8 mouse cellular contexts compared by ENCODE assay signal in the genomic region with DNA sequence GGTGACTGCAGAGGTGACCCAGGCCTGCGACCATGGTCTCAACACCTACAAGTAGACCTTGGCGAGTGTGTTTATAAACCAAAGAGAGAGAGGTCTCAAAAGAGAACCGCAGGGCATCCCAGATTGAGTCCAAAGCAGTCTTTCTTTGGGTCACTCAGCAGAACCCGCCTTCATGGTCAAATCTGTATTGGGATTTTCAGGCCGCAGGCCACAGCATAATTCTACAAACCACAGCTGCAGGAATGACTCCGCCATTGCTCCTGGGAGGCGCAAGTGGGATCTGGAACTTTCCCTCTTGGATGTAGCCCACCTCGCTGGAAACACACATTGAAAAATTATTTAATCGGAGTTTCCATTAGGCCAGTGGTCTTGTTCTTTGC. TPM values are rescaled to one million over a fixed set of nuclear protein-coding genes. Genes with fewer than 3 reads are reported as not detected.
DNase-seq lines count a peak whose midpoint lies in the region; ATAC-seq and TF ChIP-seq lines count a peak whose summit lies in the region.

No protein-coding gene starts in this region.

- H3K27me3 ChIP-seq in forebrain, embryonic 10.5 days (ENCODE audit: poor library complexity, severe bottlenecking), result no peaks in the 10 kb centered on the region
- H3K27me3 ChIP-seq in limb, embryonic 10.5 days (ENCODE audit: low read depth, poor library complexity, severe bottlenecking), result no peaks in the 10 kb centered on the region; the same call in 1 of the 2 replicates
- H3K27me3 ChIP-seq in neural tube, embryonic 14.5 days (ENCODE audit: control insufficient read depth, insufficient read depth, low read length), result no peaks in the 10 kb centered on the region

- H3K9me3 ChIP-seq in forebrain, embryonic 10.5 days, result no peaks in the 10 kb centered on the region
- H3K9me3 ChIP-seq in limb, embryonic 10.5 days (replicated peaks), result no peaks in the 10 kb centered on the region
- H3K9me3 ChIP-seq in neural tube, embryonic 14.5 days (ENCODE audit: control insufficient read depth, low read length), result no peaks in the 10 kb centered on the region

- no peak for TF ChIP-seq CTCF in layer of hippocampus, adult 2 months (conservative IDR thresholded peaks at IDR 0.05)

- H3K4me1 ChIP-seq in forebrain, embryonic 10.5 days, result peaks cover 50% of the 10 kb centered on the region
- peaks cover 36% of the 10 kb centered on the region for H3K4me1 ChIP-seq in limb, embryonic 10.5 days
- peaks cover 29% of the 10 kb centered on the region for H3K4me1 ChIP-seq in neural tube, embryonic 14.5 days (ENCODE audit: control insufficient read depth, insufficient read depth, low read length)

- peak overlapping the region; percentile 63; the same call in 1 of the 2 replicates for H3K9ac ChIP-seq in neural tube, embryonic 14.5 days (replicated peaks; ENCODE audit: low read depth, low read length)

- peak overlapping the region; percentile 60; the same call in 1 of the 2 replicates for H3K4me3 ChIP-seq in layer of hippocampus, adult 2 months
- H3K4me3 ChIP-seq in forebrain, embryonic 10.5 days, result peak overlapping the region; percentile 69
- H3K4me3 ChIP-seq in limb, embryonic 10.5 days, result peak overlapping the region; percentile 74
- peak overlapping the region; percentile 81 for H3K4me3 ChIP-seq in neural tube, embryonic 14.5 days (ENCODE audit: low read depth, low read length)

- ATAC-seq in neural tube, embryonic 14.5 days (ENCODE audit: low read depth), result no peak
- ATAC-seq in CD4-positive, CD25-positive, alpha-beta regulatory T cell, adult 4 months, result no peak

- H3K4me2 ChIP-seq in neural tube, embryonic 14.5 days (ENCODE audit: low read depth, low read length), result peak overlapping the region; percentile 61; the same call in 1 of the 2 replicates

- peak overlapping the region; percentile 99 for H3K27ac ChIP-seq in layer of hippocampus, adult 2 months
- peak overlapping the region; percentile 97 for H3K27ac ChIP-seq in forebrain, embryonic 10.5 days
- H3K27ac ChIP-seq in limb, embryonic 10.5 days, result peak overlapping the region; percentile 92
- peak overlapping the region; percentile 96 for H3K27ac ChIP-seq in neural tube, embryonic 14.5 days (ENCODE audit: low read depth, low read length)

- DNase-seq in layer of hippocampus, adult 2 months (ENCODE audit: low spot score in 2 of 2), result no peak
- no peak for DNase-seq in layer of hippocampus, postnatal 10 days (ENCODE audit: low spot score in 2 of 2)
- no peak for DNase-seq in forebrain, embryonic 10.5 days (ENCODE audit: extremely low spot score, low spot score)
- no peak for DNase-seq in limb, embryonic 10.5 days (ENCODE audit: low spot score)
- DNase-seq in adrenal gland, postnatal 4 days (ENCODE audit: low spot score in 2 of 2), result no peak
- DNase-seq in gastrocnemius, postnatal 4 days (ENCODE audit: low spot score in 2 of 2), result no peak

- 56% methylated on average over 9 of the region's 9 CpGs for WGBS in forebrain, embryonic 10.5 days
- WGBS in limb, embryonic 10.5 days, result 66% methylated on average over 9 of the region's 9 CpGs
- WGBS in neural tube, embryonic 14.5 days, result 52% methylated on average over 9 of the region's 9 CpGs

- peaks cover 11% of the 10 kb centered on the region for H3K36me3 ChIP-seq in forebrain, embryonic 10.5 days (replicated peaks)
- H3K36me3 ChIP-seq in limb, embryonic 10.5 days, result peaks cover 12% of the 10 kb centered on the region
- H3K36me3 ChIP-seq in neural tube, embryonic 14.5 days (ENCODE audit: control insufficient read depth, insufficient read depth, low read length), result no peaks in the 10 kb centered on the region

RNA-seq across cellular contexts. Expression of a gene that starts 0.4 kb away (rescaled TPM):
- 100 to 1,000 TPM; 336 to 347 TPM for total RNA-seq in layer of hippocampus, adult 2 months (2021)
- total RNA-seq in layer of hippocampus, postnatal 10 days (2021), result 100 to 1,000 TPM; 252 to 277 TPM
- polyA plus RNA-seq in forebrain, embryonic 10.5 days (2016; fragmentation: Nextera tagmentation; extraction: Ambion mirVana), result 21.6 and 22.3 TPM in 2 replicates
- polyA plus RNA-seq in limb, embryonic 10.5 days (2016; fragmentation: Nextera tagmentation; extraction: Ambion mirVana), result 15.5 and 18.2 TPM in 2 replicates
- polyA plus RNA-seq in neural tube, embryonic 14.5 days (2014; fragmentation: Nextera tagmentation; extraction: Ambion mirVana), result 25.4 and 31.1 TPM in 2 replicates
- 100 to 1,000 TPM; 105 TPM for total RNA-seq in adrenal gland, postnatal 4 days (2021)
- total RNA-seq in gastrocnemius, postnatal 4 days (2021), result 10 to 100 TPM; 58.9 to 59.7 TPM
- polyA plus RNA-seq in CD4-positive, CD25-positive, alpha-beta regulatory T cell, adult 4 months (2017; shearing (Covaris generic)), result 10 to 100 TPM in 1 of 2 experiments, 1 to 10 TPM in 1; 9.2 to 14.5 TPM

RNA-seq across cellular contexts. Expression of a gene that starts 0.8 kb away (rescaled TPM):
- total RNA-seq in layer of hippocampus, adult 2 months (2021), result 10 to 100 TPM; 11.9 to 22.4 TPM
- 10 to 100 TPM; 12.5 to 13.3 TPM for total RNA-seq in layer of hippocampus, postnatal 10 days (2021)
- not detected in 2 replicates for polyA plus RNA-seq in forebrain, embryonic 10.5 days (2016; fragmentation: Nextera tagmentation; extraction: Ambion mirVana)
- not detected in 2 replicates for polyA plus RNA-seq in limb, embryonic 10.5 days (2016; fragmentation: Nextera tagmentation; extraction: Ambion mirVana)
- polyA plus RNA-seq in neural tube, embryonic 14.5 days (2014; fragmentation: Nextera tagmentation; extraction: Ambion mirVana), result 1.0 and 2.5 TPM in 2 replicates
- total RNA-seq in adrenal gland, postnatal 4 days (2021), result 1 to 10 TPM; 3.7 to 4.2 TPM
- total RNA-seq in gastrocnemius, postnatal 4 days (2021), result 1 to 10 TPM; 1.3 to 1.5 TPM
- not detected for polyA plus RNA-seq in CD4-positive, CD25-positive, alpha-beta regulatory T cell, adult 4 months (2017; shearing (Covaris generic))

RNA-seq across cellular contexts. Expression of a gene that starts 30.3 kb away (rescaled TPM):
- total RNA-seq in layer of hippocampus, adult 2 months (2021), result 100 to 1,000 TPM; 756 to 804 TPM
- 100 to 1,000 TPM; 648 to 749 TPM for total RNA-seq in layer of hippocampus, postnatal 10 days (2021)
- 1.6 and 1.7 TPM in 2 replicates for polyA plus RNA-seq in forebrain, embryonic 10.5 days (2016; fragmentation: Nextera tagmentation; extraction: Ambion mirVana)
- polyA plus RNA-seq in limb, embryonic 10.5 days (2016; fragmentation: Nextera tagmentation; extraction: Ambion mirVana), result 0.55 and 0.65 TPM in 2 replicates
- 15.5 and 23.4 TPM in 2 replicates for polyA plus RNA-seq in neural tube, embryonic 14.5 days (2014; fragmentation: Nextera tagmentation; extraction: Ambion mirVana)
- 10 to 100 TPM; 17.2 to 17.3 TPM for total RNA-seq in adrenal gland, postnatal 4 days (2021)
- 1 to 10 TPM; 7.7 to 8.2 TPM for total RNA-seq in gastrocnemius, postnatal 4 days (2021)
- under 1 TPM in 1 of 2 experiments, not detected in 1; 0.42 TPM for polyA plus RNA-seq in CD4-positive, CD25-positive, alpha-beta regulatory T cell, adult 4 months (2017; shearing (Covaris generic))

RNA-seq across cellular contexts. Expression of a gene that starts 56.6 kb away (rescaled TPM):
- 1 to 10 TPM; 5.5 to 5.8 TPM for total RNA-seq in layer of hippocampus, adult 2 months (2021)
- total RNA-seq in layer of hippocampus, postnatal 10 days (2021), result 1 to 10 TPM; 6.9 to 7.0 TPM
- polyA plus RNA-seq in forebrain, embryonic 10.5 days (2016; fragmentation: Nextera tagmentation; extraction: Ambion mirVana), result 9.2 and 11.0 TPM in 2 replicates
- 5.9 and 9.4 TPM in 2 replicates for polyA plus RNA-seq in limb, embryonic 10.5 days (2016; fragmentation: Nextera tagmentation; extraction: Ambion mirVana)
- 2.3 and 6.0 TPM in 2 replicates for polyA plus RNA-seq in neural tube, embryonic 14.5 days (2014; fragmentation: Nextera tagmentation; extraction: Ambion mirVana)
- total RNA-seq in adrenal gland, postnatal 4 days (2021), result 10 to 100 TPM; 28.4 to 33.4 TPM
- total RNA-seq in gastrocnemius, postnatal 4 days (2021), result 10 to 100 TPM; 10.2 to 13.4 TPM
- 100 to 1,000 TPM; 560 to 705 TPM for polyA plus RNA-seq in CD4-positive, CD25-positive, alpha-beta regulatory T cell, adult 4 months (2017; shearing (Covaris generic))

RNA-seq across cellular contexts. Expression of a gene that starts 57.2 kb away (rescaled TPM):
- 10 to 100 TPM; 55.5 to 64.8 TPM for total RNA-seq in layer of hippocampus, adult 2 months (2021)
- 10 to 100 TPM; 31.9 to 33.4 TPM for total RNA-seq in layer of hippocampus, postnatal 10 days (2021)
- 63.3 and 70.8 TPM in 2 replicates for polyA plus RNA-seq in forebrain, embryonic 10.5 days (2016; fragmentation: Nextera tagmentation; extraction: Ambion mirVana)
- polyA plus RNA-seq in limb, embryonic 10.5 days (2016; fragmentation: Nextera tagmentation; extraction: Ambion mirVana), result 62.2 and 70.4 TPM in 2 replicates
- 62.2 and 62.8 TPM in 2 replicates for polyA plus RNA-seq in neural tube, embryonic 14.5 days (2014; fragmentation: Nextera tagmentation; extraction: Ambion mirVana)
- total RNA-seq in adrenal gland, postnatal 4 days (2021), result 10 to 100 TPM; 25.3 to 25.6 TPM
- total RNA-seq in gastrocnemius, postnatal 4 days (2021), result 10 to 100 TPM; 19.0 to 19.2 TPM
- polyA plus RNA-seq in CD4-positive, CD25-positive, alpha-beta regulatory T cell, adult 4 months (2017; shearing (Covaris generic)), result 10 to 100 TPM in 1 of 2 experiments, 1 to 10 TPM in 1; 6.9 to 10.4 TPM

Comparison
In these comparisons a context has a peak if more than half of its experiments do, and no peak if none do; other contexts are left out.
1. RNA of a gene that starts 30.3 kb away (total RNA-seq): 756 to 804 TPM in layer of hippocampus, adult 2 months and 648 to 749 TPM in layer of hippocampus, postnatal 10 days; 17.2 to 17.3 TPM in adrenal gland, postnatal 4 days and 7.7 to 8.2 TPM in gastrocnemius, postnatal 4 days; every median in the first group is over 10 times any median in the second.
2. Peak in every context shown above with its lines, with median percentiles within 50 percentile points of each other: H3K27ac ChIP-seq and H3K4me3 ChIP-seq.